Mouse (Mus musculus) B cell, adult 2 months (primary cell): ENCODE results near the gene Mlxip.

Experiments
- DNase-seq, 2 experiments: peaks; one replicate each; pipeline ENCODE4 v3.0.0; 2022

Gene Mlxip

GRCm38 (mm10) chr5:123436071-123436779 is 41.6 kb downstream of the Mlxip start:
- peak; percentile 9 to 17 for DNase-seq

DNA sequence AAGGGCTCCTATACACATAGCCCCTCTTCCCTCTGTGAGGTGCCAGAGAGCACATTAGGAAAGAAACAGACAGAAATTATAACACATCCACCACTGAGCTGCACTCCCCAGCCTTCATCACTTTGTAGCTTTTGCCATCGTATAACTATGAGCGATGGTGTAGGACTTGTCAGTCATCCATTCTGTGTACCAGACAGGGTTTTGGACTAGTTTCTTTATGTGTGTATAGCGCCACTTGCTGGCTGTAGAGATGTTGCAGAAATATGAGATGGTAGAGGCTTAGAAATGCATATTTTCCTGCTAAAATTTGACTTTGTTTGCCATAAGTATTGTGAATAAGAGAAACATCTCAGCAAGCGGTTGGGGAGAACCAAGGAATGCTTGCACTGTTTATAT is 42.2 kb downstream of the Mlxip start:
- DNase-seq, result peak; percentile 66 to 72

DNA sequence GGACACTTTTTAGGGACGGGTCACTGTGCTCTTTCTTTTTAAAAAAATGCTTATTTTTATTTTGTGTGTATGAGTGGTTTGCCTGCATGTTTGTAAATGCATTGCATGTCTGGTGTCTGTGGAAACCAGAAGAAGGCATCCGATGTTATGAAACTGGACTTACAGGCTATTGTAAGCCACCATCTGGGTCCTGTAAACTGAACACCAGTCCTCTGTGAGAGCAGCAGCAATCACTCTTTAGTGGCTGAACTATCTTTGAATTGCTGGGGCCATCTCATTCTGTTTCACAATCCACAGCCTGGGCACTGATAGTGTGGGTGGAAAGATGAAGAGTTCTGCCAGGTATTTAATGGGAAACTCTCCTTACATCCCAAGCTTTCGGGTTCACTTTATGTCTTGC is 43.8 kb downstream of the Mlxip start:
- DNase-seq, result no peak

- no peak for DNase-seq
These were observed 44.7 kb downstream of the Mlxip start for GRCm38 (mm10) chr5:123439312-123439711.

DNA sequence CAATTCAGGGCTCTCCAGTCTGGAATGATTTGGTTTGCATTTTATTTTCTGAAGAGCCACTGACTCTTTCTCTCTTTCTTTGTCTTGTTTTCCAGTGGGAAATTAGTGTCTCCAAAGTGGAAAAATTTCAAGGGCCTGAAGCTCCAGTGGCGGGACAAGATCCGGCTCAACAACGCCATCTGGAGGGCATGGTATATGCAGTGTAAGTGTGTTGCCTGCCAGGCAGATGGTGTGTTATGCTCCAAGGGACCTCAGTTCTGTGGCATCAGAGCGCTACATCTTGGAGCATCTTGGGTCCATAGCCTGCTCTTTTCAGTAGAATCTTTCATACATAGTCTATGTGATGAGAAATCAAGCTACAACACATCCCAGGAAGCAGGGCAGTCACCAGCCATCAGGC is 45.3 kb downstream of the Mlxip start:
- peak; percentile 18 to 21 for DNase-seq

DNA sequence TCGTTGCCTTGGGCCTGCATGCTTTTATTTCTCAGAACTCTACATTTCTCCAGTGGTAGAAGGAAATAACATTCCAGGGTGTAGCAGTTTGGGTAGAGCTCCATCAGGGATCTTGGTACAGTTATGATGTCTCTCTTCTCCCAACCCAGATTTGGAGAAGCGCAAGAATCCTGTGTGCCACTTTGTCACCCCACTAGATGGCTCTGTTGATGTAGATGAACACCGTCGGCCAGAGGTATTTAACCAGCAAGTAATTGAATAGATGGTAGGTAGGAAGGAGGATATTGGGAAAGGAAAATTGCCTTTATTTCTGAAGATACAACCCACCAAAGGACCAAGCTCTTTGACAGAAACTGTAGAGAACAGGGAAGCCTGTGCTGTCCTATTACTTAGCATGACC is 46.1 kb downstream of the Mlxip start:
- no peak for DNase-seq

DNA sequence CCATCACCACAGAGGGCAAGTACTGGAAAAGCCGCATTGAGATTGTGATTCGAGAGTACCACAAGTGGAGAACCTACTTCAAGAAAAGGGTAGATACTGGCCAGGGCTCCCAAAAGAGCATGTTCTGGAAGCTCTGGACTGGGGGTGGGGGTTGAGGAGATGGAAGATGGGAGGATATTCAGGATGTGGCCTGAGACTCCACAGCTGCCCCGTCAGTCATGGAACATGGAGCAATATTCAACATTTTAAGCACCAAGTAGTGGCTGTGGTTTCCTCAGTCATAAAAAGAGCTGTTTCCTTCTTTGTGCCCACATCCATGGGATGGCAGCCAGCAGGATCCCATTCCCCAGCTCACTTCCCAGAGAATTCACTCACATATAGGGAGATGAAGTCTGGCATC is 47.7 kb downstream of the Mlxip start:
- no peak for DNase-seq

DNA sequence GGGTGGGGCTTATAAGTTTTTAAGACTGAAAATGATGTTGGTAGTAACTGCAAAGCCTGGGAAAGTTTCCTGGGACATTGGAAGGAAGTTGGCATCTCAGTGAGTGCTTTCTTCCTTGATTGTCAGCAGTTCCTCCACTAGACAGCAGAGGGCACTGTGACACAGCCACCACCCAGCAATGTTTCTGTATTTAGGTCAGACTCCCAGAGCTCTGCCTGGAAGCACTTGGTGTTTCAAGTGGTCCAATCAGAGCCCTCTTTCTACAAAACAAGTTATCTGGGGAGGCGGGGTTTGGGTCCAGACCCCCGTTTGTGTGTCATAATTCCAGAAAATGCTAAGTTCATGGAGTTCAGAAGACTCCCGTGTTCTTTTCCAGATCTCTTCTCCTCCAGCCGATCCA is 49.5 kb downstream of the Mlxip start:
- peak; percentile 73 for DNase-seq

DNA sequence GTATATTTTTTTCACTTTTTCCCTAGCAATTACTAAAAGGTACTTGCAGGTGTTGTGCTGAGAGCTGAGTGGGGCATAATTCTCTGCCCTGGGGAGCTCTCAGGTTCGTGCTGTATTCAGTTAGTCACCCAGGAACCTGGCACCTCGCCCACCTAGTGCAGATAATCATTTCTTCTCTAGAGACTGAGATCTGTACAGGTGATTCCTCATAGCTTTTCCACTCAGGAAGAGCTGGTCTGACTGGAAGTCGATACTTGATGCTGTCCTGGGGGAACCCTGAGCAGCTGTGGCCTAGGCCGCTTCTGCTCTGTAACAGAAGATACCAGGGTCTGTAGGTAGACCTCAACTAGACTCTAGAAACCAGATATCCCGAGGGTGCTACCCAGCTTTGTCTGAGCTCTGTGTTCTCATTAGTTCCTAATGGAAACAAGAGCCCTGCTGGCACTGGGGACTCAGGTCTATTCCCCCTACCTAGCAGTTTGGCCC is 50.3 kb downstream of the Mlxip start:
- DNase-seq, result no peak

- no peak for DNase-seq
These were observed 57.3 kb downstream of the Mlxip start for GRCm38 (mm10) chr5:123451886-123452285.

DNA sequence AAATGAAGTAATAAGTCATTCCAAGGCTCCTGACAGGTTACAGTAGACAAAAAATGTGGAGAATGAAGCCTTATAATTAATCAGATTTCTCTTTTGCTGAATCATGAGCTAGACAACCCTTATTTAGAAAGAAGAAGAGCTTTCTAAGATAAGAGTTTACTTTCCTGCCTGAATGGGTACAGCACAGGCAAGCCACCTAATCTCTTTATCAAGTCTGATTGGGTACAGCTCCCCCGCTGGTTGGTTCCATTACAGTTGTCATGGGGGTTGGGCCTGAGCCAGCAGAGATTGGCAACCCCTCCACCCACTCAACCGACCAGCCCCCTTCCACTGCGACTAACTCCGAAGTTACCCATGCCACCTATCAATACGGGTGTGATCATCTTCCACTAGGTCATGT is 66.8 kb downstream of the Mlxip start:
- DNase-seq, result peak in 1 of 2 experiments; percentile 13

- peak; percentile 43 to 44 for DNase-seq
These were observed 70.0 kb downstream of the Mlxip start for GRCm38 (mm10) chr5:123464638-123465037.

DNA sequence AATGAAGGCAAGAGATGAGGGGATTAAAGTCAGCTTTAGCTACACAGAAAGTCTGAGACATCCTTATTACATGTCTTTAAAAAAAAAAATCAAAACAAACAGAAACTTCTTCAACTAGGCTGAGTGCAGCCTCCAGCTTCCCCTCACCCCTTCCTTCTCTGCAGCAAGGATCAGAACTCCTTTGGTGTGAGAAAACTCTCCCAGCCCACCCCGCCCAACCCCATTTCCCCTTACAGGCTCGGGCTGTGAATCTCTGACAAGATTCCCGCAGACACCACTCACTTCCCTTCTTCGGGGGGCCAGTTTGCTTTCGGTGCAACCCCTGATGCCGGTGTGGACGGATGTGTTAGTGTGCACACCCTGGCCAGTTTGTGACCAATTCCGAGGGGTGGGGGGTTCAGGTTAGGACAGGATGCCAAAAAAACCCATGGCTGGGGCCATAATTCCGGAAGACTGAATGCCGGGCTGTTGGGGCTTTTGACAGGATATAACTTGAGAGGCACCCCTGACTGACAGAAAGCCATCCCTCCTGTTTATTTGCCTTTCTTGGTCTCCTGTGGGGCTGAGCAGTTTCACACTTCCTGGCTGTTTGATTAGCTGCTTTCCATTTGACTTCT is 76.3 kb downstream of the Mlxip start:
- peak; percentile 26 to 32 for DNase-seq

- DNase-seq, result no peak
These were observed 79.2 kb downstream of the Mlxip start for GRCm38 (mm10) chr5:123473817-123474216.

- DNase-seq, result no peak
These were observed 93.2 kb downstream of the Mlxip start for GRCm38 (mm10) chr5:123487659-123488395.

- no peak for DNase-seq
These were observed 94.7 kb downstream of the Mlxip start, which contains the start of the genes Lrrc43 and Il31 for GRCm38 (mm10) chr5:123489112-123489785. TSS of gene Lrrc43 (plus strand) at chr5:123489305. TSS of gene Il31 (minus strand) at chr5:123489489.

GRCm38 (mm10) chr5:123489935-123490334 is 95.3 kb downstream of the Mlxip start:
- DNase-seq, result no peak

- DNase-seq, result peak; percentile 59 to 61
These were observed 105.1 kb downstream of the Mlxip start for GRCm38 (mm10) chr5:123499717-123500116.

GRCm38 (mm10) chr5:123501973-123502372 is 107.4 kb downstream of the Mlxip start:
- no peak for DNase-seq
